In genomic region chr2:12825902-12826301, GRCm38 (mm10) we compare ENCODE assay signal across 16 mouse cellular contexts.
"Had no signal": no experiment of that assay in that cellular context is flagged by ENCODE, and none has a peak within 500 bp of the region (broad histone marks: within the 10 kb centered on the region; RNA-seq: fewer than 3 reads in every experiment).

No protein-coding gene starts in this region.

- H3K9ac ChIP-seq: neural tube, embryonic 13.5 days; neural tube, embryonic 15.5 days; stomach, embryonic 15.5 days had no signal

- H3K27me3 ChIP-seq: neural tube, embryonic 13.5 days; neural tube, embryonic 15.5 days; stomach, embryonic 15.5 days had no signal

- H3K4me2 ChIP-seq: neural tube, embryonic 13.5 days; neural tube, embryonic 15.5 days; stomach, embryonic 15.5 days had no signal

- DNase-seq: retina, postnatal 1 day; right cerebral cortex, adult 18-20 months; right cerebral cortex, postnatal 14 days; right cerebral cortex, postnatal 25 days; right cerebral cortex, postnatal 4 days; spleen, adult 18-20 months; thymus, adult 18-20 months; thymus, adult 2 months; thymus, postnatal 14 days; thymus, postnatal 25 days; thymus, postnatal 36 days; thymus, postnatal 4 days had no signal

- H3K27ac ChIP-seq: neural tube, embryonic 13.5 days; neural tube, embryonic 15.5 days; stomach, embryonic 15.5 days; stomach, postnatal 0 days had no signal

- H3K4me1 ChIP-seq: neural tube, embryonic 13.5 days; neural tube, embryonic 15.5 days; stomach, embryonic 15.5 days had no signal

- H3K4me3 ChIP-seq: neural tube, embryonic 13.5 days; neural tube, embryonic 15.5 days; stomach, embryonic 15.5 days had no signal

- H3K36me3 ChIP-seq: neural tube, embryonic 13.5 days; neural tube, embryonic 15.5 days; stomach, embryonic 15.5 days had no signal

- H3K9me3 ChIP-seq: neural tube, embryonic 13.5 days; neural tube, embryonic 15.5 days; stomach, embryonic 15.5 days had no signal
